Mouse (Mus musculus) lung, embryonic 14.5 days (tissue): Measurements from ENCODE around the gene Nfasc. TPM values are rescaled to one million over a fixed set of nuclear protein-coding genes. Genes with fewer than 3 reads are reported as not detected.

Experiments
- ATAC-seq: fragments of 200-750 bp; cut with Nextera tagmentation; 2 replicates; pipeline ENCODE4 v1.8.0; 2017; ENCODE audit warnings: mild to moderate bottlenecking, moderate TSS enrichment, moderate library complexity; ENCODE audit not compliant: insufficient read depth
- DNase-seq: peaks from one replicate; pipeline ENCODE4 v3.0.0-alpha.2; 2015
- H3K27ac ChIP-seq: fragments of 300-500 bp; sonication (generic); 2 replicates; pipeline ENCODE4 v1.5.1; 2014; ENCODE audit warnings: low read depth, mild to moderate bottlenecking, moderate library complexity
- H3K27me3 ChIP-seq: fragments of 300-500 bp; sonication (generic); 2 replicates; pipeline ENCODE4 v1.6.1; 2014; ENCODE audit warnings: low read length, control low read depth; ENCODE audit not compliant: insufficient read depth
- H3K36me3 ChIP-seq: fragments of 300-500 bp; sonication (generic); 2 replicates; pipeline ENCODE4 v1.6.1; 2014; ENCODE audit warnings: control low read depth; ENCODE audit not compliant: insufficient read depth
- H3K4me1 ChIP-seq: fragments of 300-500 bp; sonication (generic); 2 replicates; pipeline ENCODE4 v1.6.1; 2014; ENCODE audit warnings: antibody characterized with exemption, control low read depth; ENCODE audit not compliant: insufficient read depth
- H3K4me2 ChIP-seq: fragments of 300-500 bp; sonication (generic); 2 replicates; pipeline ENCODE4 v1.6.1; 2014; ENCODE audit warnings: mild to moderate bottlenecking
- H3K4me3 ChIP-seq: fragments of 300-500 bp; sonication (generic); 2 replicates; pipeline ENCODE4 v1.5.1; 2014; ENCODE audit warnings: low read depth, low read length
- H3K9ac ChIP-seq: fragments of 300-500 bp; sonication (generic); 2 replicates; pipeline ENCODE4 v1.6.1; 2014
- H3K9me3 ChIP-seq: fragments of 300-500 bp; sonication (generic); 2 replicates; pipeline ENCODE4 v1.6.1; 2016; ENCODE audit warnings: low read depth, low read length, control low read depth
- CTCF ChIP-seq: IDR thresholded peaks from 2 replicates; pipeline ENCODE4 v1.5.1; 2016; ENCODE audit warnings: antibody characterized with exemption, low read depth
- WGBS: fragments of 180-500 bp; shearing (Covaris S2); extraction: QIAGEN DNeasy Blood & Tissue Kit; methylation state at CpG from one replicate; pipeline ENCODE4 v1.1.7; 2014; 5-methylcytosine and 5-hydroxymethylcytosine counted together
- polyA plus RNA-seq: library from polyadenylated mRNA; unstranded; fragments of >200 nt; fragmentation: Nextera tagmentation; extraction: Ambion mirVana; gene quantifications from 2 replicates; pipeline ENCODE4 v1.2.1, GENCODE M21; 2014

Gene Nfasc
- polyA plus RNA-seq, 1 experiment from 2014 or later, result 0.57 TPM

GRCm38 (mm10) chr1:132771377-132771776 lies 29.8 kb upstream of the Nfasc start:
- Histone ChIP-seq H3K4me2 (no peak overlapping the region), H3K27ac (no peak overlapping the region), H3K4me3 (no peak overlapping the region), H3K4me1 (peaks cover 3% of the 10 kb centered on the region), H3K27me3 (no peaks in the 10 kb centered on the region), H3K36me3 (no peaks in the 10 kb centered on the region), H3K9me3 (no peaks in the 10 kb centered on the region), H3K9ac (no peak overlapping the region)
- peak; percentile 68 for DNase-seq
- ATAC-seq, result no peak
- peak; percentile 62 for TF ChIP-seq CTCF
- WGBS, result 18% methylated on average over 5 of the region's 5 CpGs

GRCm38 (mm10) chr1:132769559-132769958 lies 28.0 kb upstream of the Nfasc start:
- H3K4me1 ChIP-seq, result peaks cover 6% of the 10 kb centered on the region
- H3K4me2 ChIP-seq, result no peak overlapping the region
- H3K9ac ChIP-seq, result no peak overlapping the region
- no peak overlapping the region for H3K27ac ChIP-seq
- no peaks in the 10 kb centered on the region for H3K9me3 ChIP-seq
- DNase-seq (no peak), ATAC-seq (no peak)
- TF ChIP-seq CTCF, result no peak
- no peaks in the 10 kb centered on the region for H3K36me3 ChIP-seq
- H3K4me3 ChIP-seq, result no peak overlapping the region
- no peaks in the 10 kb centered on the region for H3K27me3 ChIP-seq
- 69% methylated on average over 3 of the region's 3 CpGs for WGBS

- Histone ChIP-seq H3K36me3 (no peaks in the 10 kb centered on the region), H3K4me2 (no peak overlapping the region), H3K4me3 (no peak overlapping the region), H3K9ac (no peak overlapping the region), H3K9me3 (no peaks in the 10 kb centered on the region), H3K27me3 (no peaks in the 10 kb centered on the region), H3K27ac (no peak overlapping the region), H3K4me1 (peaks cover 6% of the 10 kb centered on the region)
- no peak for DNase-seq
- 78% methylated on average over 7 of the region's 7 CpGs for WGBS
- no peak for ATAC-seq
- TF ChIP-seq CTCF, result no peak
Measured at GRCm38 (mm10) chr1:132767422-132767821, 25.8 kb upstream of the Nfasc start.

GRCm38 (mm10) chr1:132765887-132766651 lies 24.5 kb upstream of the Nfasc start:
- Histone ChIP-seq H3K4me1 (peaks cover 6% of the 10 kb centered on the region), H3K9me3 (no peaks in the 10 kb centered on the region), H3K36me3 (no peaks in the 10 kb centered on the region), H3K4me2 (peak overlapping the region; percentile 29), H3K27ac (no peak overlapping the region), H3K9ac (no peak overlapping the region), H3K27me3 (no peaks in the 10 kb centered on the region), H3K4me3 (no peak overlapping the region)
- TF ChIP-seq CTCF, result no peak
- WGBS, result 11% methylated on average over 16 of the region's 16 CpGs
- peak; percentile 79 for DNase-seq
- peak; percentile 88 for ATAC-seq

GRCm38 (mm10) chr1:132765222-132765621 lies 23.6 kb upstream of the Nfasc start:
- 72% methylated on average over 10 of the region's 10 CpGs for WGBS
- no peak for DNase-seq
- Histone ChIP-seq H3K4me1 (peaks cover 6% of the 10 kb centered on the region), H3K4me2 (no peak overlapping the region), H3K27me3 (no peaks in the 10 kb centered on the region), H3K4me3 (no peak overlapping the region), H3K36me3 (no peaks in the 10 kb centered on the region), H3K9me3 (no peaks in the 10 kb centered on the region), H3K9ac (no peak overlapping the region), H3K27ac (no peak overlapping the region)
- no peak for TF ChIP-seq CTCF
- peak; percentile 54; the same call in 1 of the 2 replicates for ATAC-seq

GRCm38 (mm10) chr1:132759390-132759789 lies 17.8 kb upstream of the Nfasc start:
- H3K27me3 ChIP-seq, result 0 out of 2 replicates have a peak, but pooled peaks cover 3% of the 10 kb centered on the region
- DNase-seq, result peak; percentile 22
- H3K4me1 ChIP-seq, result no peaks in the 10 kb centered on the region
- H3K9me3 ChIP-seq, result no peaks in the 10 kb centered on the region
- ATAC-seq, result no peak; the same call in 1 of the 2 replicates
- no peaks in the 10 kb centered on the region for H3K36me3 ChIP-seq
- H3K4me2 ChIP-seq, result no peak overlapping the region
- 59% methylated on average over 6 of the region's 6 CpGs for WGBS
- no peak overlapping the region for H3K9ac ChIP-seq
- no peak for TF ChIP-seq CTCF
- H3K27ac ChIP-seq, result no peak overlapping the region
- H3K4me3 ChIP-seq, result no peak overlapping the region

GRCm38 (mm10) chr1:132758656-132759370 lies 17.2 kb upstream of the Nfasc start:
- Histone ChIP-seq H3K27ac (no peak overlapping the region), H3K4me1 (no peaks in the 10 kb centered on the region), H3K4me2 (peak overlapping the region; percentile 54), H3K36me3 (no peaks in the 10 kb centered on the region), H3K9ac (no peak overlapping the region), H3K4me3 (no peak overlapping the region), H3K9me3 (no peaks in the 10 kb centered on the region), H3K27me3 (0 out of 2 replicates have a peak, but pooled peaks cover 3% of the 10 kb centered on the region)
- peak; percentile 84 for TF ChIP-seq CTCF
- peak; percentile 71; the same call in 1 of the 2 replicates for ATAC-seq
- 7% methylated on average over 24 of the region's 24 CpGs for WGBS
- DNase-seq, result peak; percentile 86
